ENCODE assay signal across 18 mouse cellular contexts in genomic region chr5:12377261-12377660, GRCm38 (mm10). TPM values are rescaled to one million over a fixed set of nuclear protein-coding genes. Genes with fewer than 3 reads are reported as not detected.
DNase-seq lines count a peak whose midpoint lies in the region; TF ChIP-seq lines count a peak whose summit lies in the region.
"Had no signal": no experiment of that assay in that cellular context is flagged by ENCODE, and none has a peak within 500 bp of the region (broad histone marks: within the 10 kb centered on the region; RNA-seq: fewer than 3 reads in every experiment).

No protein-coding gene starts in this region.

- 22% methylated on average over 1 of the region's 1 CpGs for WGBS in cerebellum, adult 2 months
- 38% methylated on average over 1 of the region's 1 CpGs for WGBS in liver, adult 2 months

- no peak overlapping the region for H3K4me3 ChIP-seq in cerebellum, adult 2 months (replicated peaks; ENCODE audit: insufficient read depth, low read depth, low read length)
- no peak overlapping the region for H3K4me3 ChIP-seq in liver, adult 2 months (ENCODE audit: insufficient read depth, low read depth, low read length)
- H3K4me3 ChIP-seq: embryonic facial prominence, embryonic 10.5 days; embryonic facial prominence, embryonic 12.5 days; forebrain, embryonic 13.5 days; forebrain, embryonic 15.5 days had no signal

- no peaks in the 10 kb centered on the region for H3K79me2 ChIP-seq in liver, adult 2 months (ENCODE audit: control insufficient read depth, insufficient read depth, low read length)

- no peak overlapping the region for H3K27ac ChIP-seq in cerebellum, adult 2 months (ENCODE audit: insufficient read depth, low read length)
- no peak overlapping the region for H3K27ac ChIP-seq in liver, adult 2 months (replicated peaks; ENCODE audit: insufficient read depth, low read depth, low read length)
- H3K27ac ChIP-seq: embryonic facial prominence, embryonic 10.5 days; embryonic facial prominence, embryonic 12.5 days; forebrain, embryonic 13.5 days; forebrain, embryonic 15.5 days had no signal

- no peak overlapping the region for H3K9ac ChIP-seq in liver, adult 2 months (ENCODE audit: low read depth, low read length)
- H3K9ac ChIP-seq: embryonic facial prominence, embryonic 12.5 days; forebrain, embryonic 13.5 days; forebrain, embryonic 15.5 days; forebrain, postnatal 0 days had no signal

- no peak for TF ChIP-seq CTCF in cerebellum, adult 2 months (IDR thresholded peaks at IDR 0.05; ENCODE audit: borderline replicate concordance, insufficient read depth, low read depth, low read length)
- no peak for TF ChIP-seq CTCF in liver, adult 2 months (IDR thresholded peaks at IDR 0.05; ENCODE audit: low read depth, low read length)

- peak; percentile 21 to 66 for DNase-seq in cerebellum, postnatal 14 days
- DNase-seq in cerebellum, adult 2 months, result no peak
- peak; percentile 15 for DNase-seq in liver, adult 2 months (ENCODE audit: extremely low read depth, low read depth, low spot score)
- no peak for DNase-seq in liver
- peak; percentile 10 for DNase-seq in adipocyte (ENCODE audit: low spot score)
- no peak for DNase-seq in yolk sac, embryonic 10.5 days (ENCODE audit: low spot score)
- DNase-seq: adrenal gland, adult 8-10 months; adrenal gland, postnatal 14 days; adrenal gland, postnatal 36 days; cerebellum, adult 11-12 months; cerebellum, adult 8-10 months; cerebellum, postnatal 25 days; forebrain, postnatal 0 days had no signal

- H3K4me1 ChIP-seq in cerebellum, adult 2 months (ENCODE audit: control insufficient read depth, insufficient read depth, low read length), result no peaks in the 10 kb centered on the region
- no peaks in the 10 kb centered on the region for H3K4me1 ChIP-seq in liver, adult 2 months (ENCODE audit: control insufficient read depth, insufficient read depth, low read length)
- H3K4me1 ChIP-seq: embryonic facial prominence, embryonic 10.5 days; embryonic facial prominence, embryonic 12.5 days; forebrain, embryonic 13.5 days; forebrain, embryonic 15.5 days had no signal

- H3K27me3 ChIP-seq in cerebellum, adult 2 months (ENCODE audit: control insufficient read depth, insufficient read depth, low read length), result no peaks in the 10 kb centered on the region; the same call in 1 of the 2 replicates
- no peaks in the 10 kb centered on the region for H3K27me3 ChIP-seq in liver, adult 2 months (ENCODE audit: control insufficient read depth, insufficient read depth, low read length)
- H3K27me3 ChIP-seq: embryonic facial prominence, embryonic 12.5 days; forebrain, embryonic 13.5 days; forebrain, embryonic 15.5 days had no signal

- no peaks in the 10 kb centered on the region for H3K36me3 ChIP-seq in liver, adult 2 months (ENCODE audit: control insufficient read depth, insufficient read depth, low read length)
- H3K36me3 ChIP-seq: embryonic facial prominence, embryonic 10.5 days; embryonic facial prominence, embryonic 12.5 days; forebrain, embryonic 15.5 days had no signal

- no peak for TF ChIP-seq POLR2A in cerebellum, adult 2 months (IDR thresholded peaks at IDR 0.05; ENCODE audit: borderline replicate concordance, insufficient read depth, low read length)
- no peak for TF ChIP-seq POLR2A in liver, adult 2 months (IDR thresholded peaks at IDR 0.05; ENCODE audit: extremely low read depth, insufficient read depth, low read length)

RNA-seq across cellular contexts. Expression of gene Sema3d, which starts 5.9 kb away (rescaled TPM):
- polyA plus RNA-seq in cerebellum, adult 2 months (2012; rRNA removed), result 2.0 TPM in 2 replicates
- 1.7 and 2.5 TPM in 2 replicates for total RNA-seq in liver, adult 2 months (2014; rRNA removed)
- polyA plus RNA-seq in liver, adult 2 months (2012; rRNA removed), result 0.21 and 0.33 TPM in 2 replicates
- total RNA-seq: MEL had no signal

Comparison
In these comparisons a context has a peak if more than half of its experiments do, and no peak if none do; other contexts are left out.
1. DNase-seq: peak in cerebellum, postnatal 14 days (2 of 2), liver, adult 2 months (single experiment) and adipocyte (single experiment); none in cerebellum, adult 2 months (0 of 2), liver (single experiment) and yolk sac, embryonic 10.5 days (single experiment).